Mouse (Mus musculus) stomach, postnatal 0 days (tissue): ENCODE measurements at regions not wholly inside any gene's neighbourhood (a gene's known extent, or its start where the extent isn't known, plus 50 kb on each side); places are given as distances from the start of the nearest gene placed in this dataset.

Experiments
- ATAC-seq: fragments of 200-750 bp; cut with Nextera tagmentation; 2 replicates; pipeline ENCODE4 v1.8.0; 2017; ENCODE audit not compliant: low FRiP score, low TSS enrichment
- DNase-seq: peaks from one replicate; pipeline ENCODE4 v3.0.0-alpha.2; 2016; ENCODE audit warnings: low spot score
- H3K27ac ChIP-seq: fragments of 300-500 bp; sonication (generic); replicated peaks from 2 replicates; pipeline ENCODE4 v1.5.1; 2014; ENCODE audit warnings: mild to moderate bottlenecking, control low read depth
- H3K27me3 ChIP-seq: fragments of 300-500 bp; sonication (generic); 2 replicates; pipeline ENCODE4 v1.6.1; 2014; ENCODE audit warnings: low read length; ENCODE audit not compliant: control insufficient read depth, insufficient read depth
- H3K36me3 ChIP-seq: fragments of 300-500 bp; sonication (generic); 2 replicates; pipeline ENCODE4 v1.6.1; 2014; ENCODE audit warnings: low read length, mixed read lengths; ENCODE audit not compliant: control insufficient read depth, insufficient read depth
- H3K4me1 ChIP-seq: fragments of 300-500 bp; sonication (generic); replicated peaks from 2 replicates; pipeline ENCODE4 v1.6.1; 2014; ENCODE audit warnings: antibody characterized with exemption; ENCODE audit not compliant: control insufficient read depth, insufficient read depth
- H3K4me2 ChIP-seq: fragments of 300-500 bp; sonication (generic); replicated peaks from 2 replicates; pipeline ENCODE4 v1.6.1; 2014; ENCODE audit warnings: low read depth, mild to moderate bottlenecking, control low read depth, moderate library complexity
- H3K4me3 ChIP-seq: fragments of 300-500 bp; sonication (generic); 2 replicates; pipeline ENCODE4 v1.5.1; 2014; ENCODE audit warnings: low read depth, low read length, control low read depth
- H3K9ac ChIP-seq: fragments of 300-500 bp; sonication (generic); 2 replicates; pipeline ENCODE4 v1.6.1; 2014; ENCODE audit warnings: mild to moderate bottlenecking, low read length, control low read depth, mixed read lengths
- H3K9me3 ChIP-seq: fragments of 300-500 bp; sonication (generic); 2 replicates; pipeline ENCODE4 v1.6.1; 2016; ENCODE audit warnings: low read length; ENCODE audit not compliant: control insufficient read depth
- CTCF ChIP-seq: IDR thresholded peaks from 2 replicates; pipeline ENCODE4 v1.5.1; 2016; ENCODE audit warnings: antibody characterized with exemption, low read depth, mild to moderate bottlenecking, moderate library complexity
- EP300 ChIP-seq: optimal IDR thresholded peaks from 2 replicates; pipeline ENCODE3; 2016; ENCODE audit warnings: antibody characterized with exemption
- WGBS: fragments of 180-500 bp; shearing (Covaris S2); extraction: QIAGEN DNeasy Blood & Tissue Kit; methylation state at CpG from one replicate; pipeline ENCODE4 v1.1.7; 2014; 5-methylcytosine and 5-hydroxymethylcytosine counted together

GRCm38 (mm10) chr5:119615681-119616080 is 54.8 kb upstream of the Tbx3 start:
- no peak overlapping the region for H3K4me3 ChIP-seq
- WGBS = 45% methylated on average over 5 of the region's 5 CpGs
- no peaks in the 10 kb centered on the region for H3K27me3 ChIP-seq
- no peak overlapping the region for H3K9ac ChIP-seq
- no peak for ATAC-seq
- no peak overlapping the region for H3K27ac ChIP-seq
- H3K9me3 ChIP-seq = no peaks in the 10 kb centered on the region
- DNase-seq = no peak
- H3K4me2 ChIP-seq = no peak overlapping the region
- H3K4me1 ChIP-seq = no peaks in the 10 kb centered on the region
- TF ChIP-seq EP300 (no peak), CTCF (no peak)
- H3K36me3 ChIP-seq = no peaks in the 10 kb centered on the region

GRCm38 (mm10) chr5:119617856-119618255 is 52.6 kb upstream of the Tbx3 start:
- Histone ChIP-seq H3K36me3 (no peaks in the 10 kb centered on the region), H3K27ac (no peak overlapping the region), H3K4me2 (no peak overlapping the region), H3K4me3 (no peak overlapping the region), H3K4me1 (no peaks in the 10 kb centered on the region), H3K9ac (no peak overlapping the region), H3K9me3 (no peaks in the 10 kb centered on the region), H3K27me3 (no peaks in the 10 kb centered on the region)
- DNase-seq (no peak), ATAC-seq (no peak)
- 88% methylated on average over 2 of the region's 2 CpGs for WGBS
- TF ChIP-seq EP300 (no peak), CTCF (no peak)

GRCm38 (mm10) chr5:119619906-119620305 is 50.6 kb upstream of the Tbx3 start:
- ATAC-seq (no peak), DNase-seq (no peak)
- Histone ChIP-seq H3K4me1 (no peaks in the 10 kb centered on the region), H3K4me2 (no peak overlapping the region), H3K9ac (no peak overlapping the region), H3K27ac (no peak overlapping the region), H3K9me3 (no peaks in the 10 kb centered on the region), H3K36me3 (no peaks in the 10 kb centered on the region), H3K27me3 (no peaks in the 10 kb centered on the region), H3K4me3 (no peak overlapping the region)
- 19% methylated on average over 8 of the region's 8 CpGs for WGBS
- no peak for TF ChIP-seq CTCF
